Mouse (Mus musculus) bone marrow, adult 2 months (tissue): ENCODE results near the gene Epc2.

ENCODE experiments used
- CTCF ChIP-seq: fragments of 200-500 bp; IDR thresholded peaks from 2 replicates; pipeline ENCODE4 v1.5.1; 2011; ENCODE audit warnings: low read length, control low read depth; ENCODE audit not compliant: control insufficient read depth, insufficient read depth
- POLR2A ChIP-seq: fragments of 200-500 bp; IDR thresholded peaks from 2 replicates; pipeline ENCODE4 v1.6.1; 2011; ENCODE audit warnings: low read depth, mild to moderate bottlenecking, control low read depth, low read length, borderline replicate concordance; ENCODE audit not compliant: control insufficient read depth

DNA sequence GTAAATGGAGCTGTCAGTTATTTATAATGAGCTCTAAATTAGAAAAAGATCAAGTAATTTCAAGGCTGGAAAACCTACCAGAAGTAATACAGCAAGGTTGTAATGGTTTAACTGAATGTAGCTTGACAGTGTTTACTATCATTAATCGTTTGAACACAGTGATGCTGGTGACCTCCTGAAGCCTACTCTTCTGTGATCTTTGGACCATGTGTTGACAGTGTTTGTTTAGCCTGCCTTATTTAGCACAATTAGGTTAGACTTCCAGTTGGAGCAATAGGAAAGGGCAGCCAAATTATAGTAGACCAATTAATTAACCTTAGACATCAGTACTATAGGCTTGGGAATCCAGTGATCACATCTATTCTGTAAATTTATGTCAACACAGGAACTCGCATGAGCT, 70.3 kb downstream of the Epc2 start:
- TF ChIP-seq CTCF (no peak), POLR2A (no peak)
